In genomic region chr14:75139225-75139624, GRCm38 (mm10) we compare ENCODE assay signal across 36 mouse cellular contexts. TPM values are rescaled to one million over a fixed set of nuclear protein-coding genes. Genes with fewer than 3 reads are reported as not detected.
DNase-seq lines count a peak whose midpoint lies in the region; ATAC-seq and TF ChIP-seq lines count a peak whose summit lies in the region.
"Had no signal": no experiment of that assay in that cellular context is flagged by ENCODE, and none has a peak within 500 bp of the region (broad histone marks: within the 10 kb centered on the region; RNA-seq: fewer than 3 reads in every experiment).

No protein-coding gene starts in this region.

- H3K27ac ChIP-seq in heart, embryonic 13.5 days (replicated peaks), result peak overlapping the region; percentile 38
- peak overlapping the region; percentile 97 for H3K27ac ChIP-seq in liver, embryonic 12.5 days
- H3K27ac ChIP-seq in liver, postnatal 0 days (ENCODE audit: low read depth), result peak overlapping the region; percentile 92
- H3K27ac ChIP-seq: hindbrain, embryonic 12.5 days; hindbrain, postnatal 0 days; intestine, embryonic 15.5 days; limb, embryonic 12.5 days; neural tube, embryonic 12.5 days had no signal

- no peaks in the 10 kb centered on the region for H3K9me3 ChIP-seq in heart, embryonic 13.5 days
- no peaks in the 10 kb centered on the region for H3K9me3 ChIP-seq in liver, embryonic 12.5 days (replicated peaks)
- no peaks in the 10 kb centered on the region for H3K9me3 ChIP-seq in liver, postnatal 0 days (ENCODE audit: low read length)
- H3K9me3 ChIP-seq: hindbrain, embryonic 12.5 days; intestine, embryonic 15.5 days; limb, embryonic 12.5 days; neural tube, embryonic 12.5 days had no signal

- H3K4me1 ChIP-seq in heart, embryonic 13.5 days, result peaks cover 14% of the 10 kb centered on the region
- H3K4me1 ChIP-seq in liver, embryonic 12.5 days, result peaks cover 66% of the 10 kb centered on the region
- H3K4me1 ChIP-seq in liver, postnatal 0 days (ENCODE audit: insufficient read depth), result peaks cover 31% of the 10 kb centered on the region
- H3K4me1 ChIP-seq: hindbrain, embryonic 12.5 days; intestine, embryonic 15.5 days; limb, embryonic 12.5 days; neural tube, embryonic 12.5 days had no signal

- H3K27me3 ChIP-seq in heart, embryonic 13.5 days (replicated peaks), result peaks cover 11% of the 10 kb centered on the region
- peaks cover 8% of the 10 kb centered on the region; the same call in 1 of the 2 replicates for H3K27me3 ChIP-seq in liver, embryonic 12.5 days (replicated peaks)
- no peaks in the 10 kb centered on the region for H3K27me3 ChIP-seq in liver, postnatal 0 days (ENCODE audit: insufficient read depth, low read length)
- H3K27me3 ChIP-seq: hindbrain, embryonic 12.5 days; intestine, embryonic 15.5 days; limb, embryonic 12.5 days; neural tube, embryonic 12.5 days had no signal

- intact Hi-C loops in heart, postnatal 14 days (cut with DNase I), result no loop called here

- 81% methylated on average over 2 of the region's 2 CpGs for WGBS in heart, embryonic 13.5 days
- WGBS in liver, embryonic 12.5 days (ENCODE audit: insufficient replicate concordance), result 55% methylated on average over 2 of the region's 2 CpGs
- 67% methylated on average over 2 of the region's 2 CpGs for WGBS in liver, postnatal 0 days (ENCODE audit: insufficient replicate concordance)

- no peaks in the 10 kb centered on the region for H3K36me3 ChIP-seq in heart, embryonic 13.5 days
- no peaks in the 10 kb centered on the region for H3K36me3 ChIP-seq in liver, embryonic 12.5 days
- H3K36me3 ChIP-seq in liver, postnatal 0 days (replicated peaks; ENCODE audit: insufficient read depth, low read length), result no peaks in the 10 kb centered on the region
- H3K36me3 ChIP-seq: hindbrain, embryonic 12.5 days; intestine, embryonic 15.5 days; limb, embryonic 12.5 days; neural tube, embryonic 12.5 days had no signal

- H3K4me2 ChIP-seq in heart, embryonic 13.5 days, result peak overlapping the region; percentile 25
- peak overlapping the region; percentile 57 for H3K4me2 ChIP-seq in liver, embryonic 12.5 days
- H3K4me2 ChIP-seq in liver, postnatal 0 days (ENCODE audit: low read depth, low read length), result peak overlapping the region; percentile 33
- H3K4me2 ChIP-seq: hindbrain, embryonic 12.5 days; intestine, embryonic 15.5 days; limb, embryonic 12.5 days; midbrain, embryonic 11.5 days; neural tube, embryonic 12.5 days had no signal

- TF ChIP-seq CTCF in liver, postnatal 0 days (IDR thresholded peaks at IDR 0.05; ENCODE audit: low read depth), result no peak

- ATAC-seq in heart, embryonic 13.5 days (ENCODE audit: extremely low read depth, insufficient number of reproducible peaks, low FRiP score, low TSS enrichment), result no peak
- peak; percentile 73 for ATAC-seq in erythroblast, adult 5-6 weeks (replicated peaks; ENCODE audit: low FRiP score, poor library complexity, severe bottlenecking)
- peak; percentile 33; the same call in 1 of the 2 replicates for ATAC-seq in liver, embryonic 12.5 days
- ATAC-seq in liver, postnatal 0 days, result peak; percentile 21; the same call in 1 of the 2 replicates
- ATAC-seq: forebrain, embryonic 14.5 days; hindbrain, postnatal 0 days; lung, postnatal 0 days had no signal

- TF ChIP-seq EP300 in liver, postnatal 0 days (IDR thresholded peaks at IDR 0.05; ENCODE audit: low read depth), result no peak

- no peak for DNase-seq in heart, postnatal 14 days
- DNase-seq in liver, postnatal 0 days, result no peak
- no peak for DNase-seq in embryo, embryonic 10 days (ENCODE audit: low spot score)
- DNase-seq in left cerebral cortex, adult 8-10 months (ENCODE audit: low spot score in 2 of 2), result no peak
- DNase-seq in lung, postnatal 14 days, result no peak
- DNase-seq: adrenal gland, postnatal 25 days; cerebellum, adult 8-10 months; cerebellum, postnatal 36 days; gastrocnemius, postnatal 25 days; heart, adult 18-20 months; heart, postnatal 36 days; kidney, adult 2 months; lung, adult 18-20 months; right cerebral cortex, postnatal 4 days; thymus, postnatal 4 days had no signal

- H3K4me3 ChIP-seq in heart, embryonic 13.5 days, result no peak overlapping the region
- no peak overlapping the region; the same call in 1 of the 2 replicates for H3K4me3 ChIP-seq in liver, embryonic 12.5 days
- H3K4me3 ChIP-seq in liver, postnatal 0 days (ENCODE audit: low read depth, low read length), result no peak overlapping the region
- H3K4me3 ChIP-seq: hindbrain, embryonic 12.5 days; intestine, embryonic 15.5 days; limb, embryonic 12.5 days; myocyte; neural tube, embryonic 12.5 days had no signal

- no peak overlapping the region for H3K9ac ChIP-seq in heart, embryonic 13.5 days
- H3K9ac ChIP-seq in liver, embryonic 12.5 days, result peak overlapping the region; percentile 49; the same call in 1 of the 2 replicates
- H3K9ac ChIP-seq in liver, postnatal 0 days (replicated peaks), result no peak overlapping the region
- H3K9ac ChIP-seq: hindbrain, embryonic 12.5 days; intestine, embryonic 15.5 days; limb, embryonic 12.5 days; neural tube, embryonic 12.5 days had no signal

RNA-seq across cellular contexts. Expression of gene Lcp1, which starts 8.3 kb away (rescaled TPM):
- polyA plus RNA-seq in heart, embryonic 13.5 days (2015; fragmentation: Nextera tagmentation; extraction: Ambion mirVana), result 24.5 and 29.1 TPM in 2 replicates
- 10 to 100 TPM; 13.5 to 17.9 TPM for total RNA-seq in heart, postnatal 14 days (2021)
- 249 and 278 TPM in 2 replicates for total RNA-seq in erythroblast, adult 5-6 weeks (2015; ENCODE audit: low replicate concordance)
- 130 and 135 TPM in 2 replicates for total RNA-seq in erythroblast, adult 5-6 weeks (2017; ENCODE audit: low replicate concordance)
- 36.2 and 39.8 TPM in 2 replicates for polyA plus RNA-seq in liver, embryonic 12.5 days (2016; fragmentation: Nextera tagmentation; extraction: Ambion mirVana)
- polyA plus RNA-seq in liver, postnatal 0 days (2015; fragmentation: Nextera tagmentation; extraction: Ambion mirVana), result 39.4 and 45.5 TPM in 2 replicates
- total RNA-seq in left cerebral cortex, adult 8-10 months (2022), result 10 to 100 TPM in 2 of 4 experiments, 1 to 10 TPM in 2; 6.6 to 15.3 (median 9.3) TPM
- polyA plus RNA-seq: myocyte had no signal

RNA-seq across cellular contexts. Expression of gene Lrrc63, which starts 8.5 kb away (rescaled TPM):
- 0.11 TPM in 1 of 2 replicates, not detected in the other for polyA plus RNA-seq in heart, embryonic 13.5 days (2015; fragmentation: Nextera tagmentation; extraction: Ambion mirVana)
- not detected for total RNA-seq in heart, postnatal 14 days (2021)
- not detected in 2 replicates for total RNA-seq in erythroblast, adult 5-6 weeks (2015; ENCODE audit: low replicate concordance)
- total RNA-seq in erythroblast, adult 5-6 weeks (2017; ENCODE audit: low replicate concordance), result 0.42 TPM in 1 of 2 replicates, not detected in the other
- polyA plus RNA-seq in liver, embryonic 12.5 days (2016; fragmentation: Nextera tagmentation; extraction: Ambion mirVana), result not detected in 2 replicates
- polyA plus RNA-seq in liver, postnatal 0 days (2015; fragmentation: Nextera tagmentation; extraction: Ambion mirVana), result not detected in 2 replicates
- not detected for total RNA-seq in left cerebral cortex, adult 8-10 months (2022)
- total RNA-seq: adrenal gland, postnatal 25 days; gastrocnemius, postnatal 25 days; heart, adult 18-20 months; heart, postnatal 36 days; hindbrain, postnatal 0 days; layer of hippocampus, postnatal 10 days; left cerebral cortex, adult 18-20 months; left cerebral cortex, postnatal 25 days; midbrain, postnatal 0 days had no signal
- polyA plus RNA-seq: embryonic facial prominence, embryonic 14.5 days; forebrain, embryonic 14.5 days; heart, embryonic 14.5 days; kidney, adult 2 months; kidney, embryonic 16.5 days; large intestine, adult 2 months; midbrain, postnatal 0 days; myocyte; stomach, embryonic 14.5 days had no signal

Comparison
In these comparisons a context has a peak if more than half of its experiments do, and no peak if none do; other contexts are left out.
1. H3K27ac ChIP-seq: peak in every context shown above with its lines; median percentile 97 in liver, embryonic 12.5 days; 92 in liver, postnatal 0 days; 38 in heart, embryonic 13.5 days.
2. RNA of gene Lcp1, which starts 8.3 kb away (total RNA-seq): 130 to 278 TPM in erythroblast, adult 5-6 weeks; 13.5 to 17.9 TPM in heart, postnatal 14 days and 6.6 to 15.3 TPM in left cerebral cortex, adult 8-10 months; every median in the first group is over 4 times any median in the second.
3. Peak in every context shown above with its lines, with median percentiles within 50 percentile points of each other: H3K4me2 ChIP-seq.